Mouse (Mus musculus) neural tube, embryonic 14.5 days (tissue): Measurements from ENCODE around the gene Dtx4. TPM values are rescaled to one million over a fixed set of nuclear protein-coding genes. Genes with fewer than 3 reads are reported as not detected.
"Not testable (repeated sequence)": the region's sequence is repeated elsewhere in the genome, so short reads cannot be mapped to it uniquely, and the experiment has no call there.

ENCODE experiments used
- ATAC-seq: fragments of 200-750 bp; cut with Nextera tagmentation; 2 replicates; pipeline ENCODE4 v1.8.0; 2017; ENCODE audit warnings: low read depth, mild to moderate bottlenecking, moderate TSS enrichment, moderate library complexity
- H3K27ac ChIP-seq: fragments of 300-500 bp; sonication (generic); 2 replicates; pipeline ENCODE4 v1.5.1; 2014; ENCODE audit warnings: low read depth, mild to moderate bottlenecking, control low read depth, low read length, moderate library complexity, mixed read lengths
- H3K27me3 ChIP-seq: fragments of 300-500 bp; sonication (generic); 2 replicates; pipeline ENCODE4 v1.6.1; 2014; ENCODE audit warnings: low read length; ENCODE audit not compliant: control insufficient read depth, insufficient read depth
- H3K36me3 ChIP-seq: fragments of 300-500 bp; sonication (generic); 2 replicates; pipeline ENCODE4 v1.6.1; 2014; ENCODE audit warnings: low read length, mixed read lengths; ENCODE audit not compliant: control insufficient read depth, insufficient read depth
- H3K4me1 ChIP-seq: fragments of 300-500 bp; sonication (generic); 2 replicates; pipeline ENCODE4 v1.6.1; 2014; ENCODE audit warnings: low read length; ENCODE audit not compliant: control insufficient read depth, insufficient read depth
- H3K4me2 ChIP-seq: fragments of 300-500 bp; sonication (generic); 2 replicates; pipeline ENCODE4 v1.6.1; 2014; ENCODE audit warnings: mild to moderate bottlenecking, low read depth, low read length, control low read depth
- H3K4me3 ChIP-seq: fragments of 300-500 bp; sonication (generic); 2 replicates; pipeline ENCODE4 v1.5.1; 2014; ENCODE audit warnings: low read depth, low read length, control low read depth, mixed read lengths
- H3K9ac ChIP-seq: fragments of 300-500 bp; sonication (generic); replicated peaks from 2 replicates; pipeline ENCODE4 v1.6.1; 2014; ENCODE audit warnings: low read depth, mild to moderate bottlenecking, control low read depth, low read length, mixed read lengths
- H3K9me3 ChIP-seq: fragments of 300-500 bp; sonication (generic); 2 replicates; pipeline ENCODE4 v1.6.1; 2016; ENCODE audit warnings: low read length; ENCODE audit not compliant: control insufficient read depth
- WGBS: fragments of 180-500 bp; shearing (Covaris S2); extraction: QIAGEN DNeasy Blood & Tissue Kit; methylation state at CpG from one replicate; pipeline ENCODE4 v1.1.7; 2014; 5-methylcytosine and 5-hydroxymethylcytosine counted together
- polyA plus RNA-seq: library from polyadenylated mRNA; unstranded; fragments of >200 nt; fragmentation: Nextera tagmentation; extraction: Ambion mirVana; gene quantifications from 2 replicates; pipeline ENCODE4 v1.2.1, GENCODE M21; 2014

Dtx4 gene
- polyA plus RNA-seq: 37.7 and 47.6 TPM in 2 replicates

DNA sequence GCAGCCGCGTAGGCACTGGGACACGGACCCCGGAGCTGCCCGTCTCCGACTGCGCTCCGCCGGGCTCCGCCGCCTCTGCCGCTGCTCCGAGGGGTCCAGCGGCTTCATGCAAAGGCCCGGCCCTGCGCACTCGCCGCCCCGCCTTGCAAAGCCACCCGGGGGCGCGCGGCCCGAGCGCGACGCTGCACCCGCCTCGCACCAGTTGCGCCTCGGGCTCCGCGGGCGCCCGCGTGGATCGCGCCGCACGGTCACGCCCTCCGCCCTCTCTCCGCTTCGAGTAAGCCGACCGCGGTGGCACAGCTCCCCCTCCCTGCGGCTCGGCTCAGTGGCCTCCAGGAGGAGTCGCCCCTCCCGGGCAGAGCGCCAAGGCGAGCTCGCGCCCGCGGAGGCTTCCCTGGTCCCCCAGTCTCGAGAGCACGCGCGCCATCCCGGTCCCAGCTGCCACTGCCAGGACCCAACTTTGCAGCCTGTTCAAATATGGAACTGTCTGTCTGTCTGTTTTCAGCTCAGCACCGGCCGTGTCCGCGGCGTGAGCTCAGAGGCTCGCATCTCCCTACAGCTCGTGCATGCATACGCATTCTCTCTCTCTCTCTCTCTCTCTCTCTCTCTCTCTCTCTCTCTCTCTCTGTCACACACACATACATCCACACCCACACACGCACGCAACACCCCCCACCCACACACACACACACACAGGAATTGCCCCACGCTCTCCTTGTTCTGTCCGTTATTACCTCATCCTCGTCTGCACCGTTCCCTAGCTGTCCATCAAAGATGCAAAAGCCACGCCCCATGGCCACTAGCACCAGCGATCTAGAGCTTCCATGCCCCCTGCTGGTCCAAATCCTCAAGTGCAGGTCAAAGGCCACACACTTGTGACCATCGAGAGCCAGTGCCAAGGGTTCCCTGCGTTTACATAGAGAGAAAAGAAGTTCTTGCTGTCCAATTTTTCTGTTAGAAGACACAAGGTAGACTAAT is at the start of gene Dtx4:
Gene Dtx4, minus strand, starts transcription at position 85 of the 978 bp plus-strand sequence.
- Histone ChIP-seq H3K4me3 (peak within 1 kb of the TSS; percentile 92), H3K9ac (peak within 1 kb of the TSS; percentile 95), H3K9me3 (no peaks in the 10 kb centered on the region), H3K4me1 (peaks cover 9% of the 10 kb centered on the region; the same call in 1 of the 2 replicates), H3K36me3 (no peaks in the 10 kb centered on the region), H3K27me3 (no peaks in the 10 kb centered on the region), H3K4me2 (peak within 1 kb of the TSS; percentile 70), H3K27ac (peak within 1 kb of the TSS; percentile 95)
- peak; percentile 93 for ATAC-seq
- under 1% methylated on average over 62 of the region's 80 CpGs for WGBS

DNA sequence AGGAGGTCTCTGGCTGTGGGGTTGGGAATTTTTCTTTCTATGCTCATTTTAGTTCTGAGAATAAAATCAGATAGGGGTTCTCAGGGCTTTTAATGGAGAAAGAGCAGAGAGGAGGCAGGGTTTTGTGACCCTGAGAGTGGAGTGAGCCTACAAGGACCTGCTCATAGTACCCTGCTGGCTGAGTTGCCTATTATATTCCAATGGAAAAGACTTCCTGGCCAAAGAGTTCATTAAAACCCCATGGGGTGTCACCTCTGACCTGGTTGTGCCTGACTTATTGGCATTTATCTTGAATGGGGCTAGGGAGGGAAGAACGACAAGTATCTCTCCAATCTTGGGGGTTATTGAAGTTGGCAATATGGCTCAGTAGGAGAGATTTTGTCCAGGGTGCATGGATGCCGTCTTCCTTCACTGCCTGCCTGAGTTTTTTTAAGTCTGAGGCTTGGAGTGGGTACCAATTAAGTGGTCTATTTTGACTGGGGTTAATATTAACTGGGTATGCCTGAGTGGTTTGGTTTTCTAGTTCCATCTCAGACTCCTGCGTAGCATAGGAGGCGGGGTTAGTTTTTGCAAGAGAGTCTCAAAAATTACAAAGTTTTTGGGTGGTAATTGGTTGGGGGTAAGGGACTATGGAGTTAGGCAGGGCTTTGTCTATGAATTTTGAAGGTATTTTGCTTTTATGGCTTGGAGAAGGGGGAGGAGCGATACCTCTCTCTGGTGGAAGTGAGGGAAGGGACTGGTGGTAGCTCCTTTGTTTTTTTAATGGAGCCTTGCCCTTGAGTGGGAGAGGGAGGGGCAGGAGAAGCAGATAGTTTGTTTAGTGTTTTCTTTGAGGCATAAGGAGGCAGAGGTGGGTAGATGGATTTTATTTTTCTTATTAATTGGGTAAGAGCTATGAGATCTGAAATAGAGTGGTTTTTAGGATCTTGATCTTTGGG is 49.0 kb upstream of the Dtx4 start:
- H3K9me3 ChIP-seq: no peaks in the 10 kb centered on the region
- H3K4me3 ChIP-seq: no peak overlapping the region
- no peaks in the 10 kb centered on the region for H3K36me3 ChIP-seq
- no peak overlapping the region for H3K4me2 ChIP-seq
- ATAC-seq: no peak
- no peak overlapping the region for H3K27ac ChIP-seq
- no peaks in the 10 kb centered on the region for H3K27me3 ChIP-seq
- no peaks in the 10 kb centered on the region for H3K4me1 ChIP-seq
- WGBS: 53% methylated on average over 5 of the region's 5 CpGs
- H3K9ac ChIP-seq: no peak overlapping the region

DNA sequence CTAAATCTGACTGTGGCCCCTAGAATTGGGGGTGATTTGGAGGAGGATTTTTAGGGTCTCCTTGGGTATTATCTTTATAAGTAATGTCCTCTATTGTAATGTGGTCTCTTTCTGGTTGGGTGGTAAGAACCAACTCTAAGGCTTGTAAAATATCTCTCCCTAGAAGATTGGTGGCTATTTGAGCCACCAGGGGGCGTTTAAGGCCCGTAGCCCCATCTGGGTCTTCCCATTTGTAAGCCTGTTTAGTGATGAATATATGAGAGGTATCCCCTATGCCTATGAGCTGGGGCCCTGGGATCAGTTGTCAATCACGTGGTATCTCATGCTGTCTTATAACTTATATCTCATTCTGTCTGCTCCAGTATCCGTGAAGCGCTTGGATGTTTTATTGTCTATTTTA is 47.9 kb upstream of the Dtx4 start:
- no peak overlapping the region for H3K4me2 ChIP-seq
- H3K9ac ChIP-seq: no peak overlapping the region
- no peaks in the 10 kb centered on the region for H3K27me3 ChIP-seq
- H3K9me3 ChIP-seq: no peaks in the 10 kb centered on the region
- no peaks in the 10 kb centered on the region for H3K4me1 ChIP-seq
- no peak for ATAC-seq
- no peak overlapping the region for H3K27ac ChIP-seq
- H3K4me3 ChIP-seq: no peak overlapping the region
- no peaks in the 10 kb centered on the region for H3K36me3 ChIP-seq
- WGBS: 84% methylated on average over 5 of the region's 5 CpGs

DNA sequence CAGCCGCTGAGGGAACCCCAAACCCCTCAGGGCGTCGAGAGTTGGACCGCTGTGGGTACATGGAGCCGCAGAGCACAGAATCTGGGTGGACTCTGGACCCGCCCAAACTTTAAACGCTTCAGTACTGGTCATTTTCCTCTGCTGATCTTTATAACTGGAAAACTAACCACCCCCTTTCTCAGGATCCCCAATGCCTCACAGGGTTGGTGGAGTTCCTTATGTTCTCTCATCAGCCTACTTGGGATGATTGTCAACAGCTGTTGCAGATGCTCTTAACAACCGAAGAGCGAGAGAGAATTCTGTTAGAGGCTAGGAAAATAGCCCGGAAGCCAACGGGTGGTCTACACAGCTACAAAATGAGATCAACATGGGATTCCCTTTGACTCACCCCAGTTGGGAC is 44.2 kb upstream of the Dtx4 start, which contains the start of gene Fam111a:
Gene Fam111a, plus strand, starts transcription at position 301 of the 400 bp plus-strand sequence.
- not testable (repeated sequence) for H3K36me3 ChIP-seq

DNA sequence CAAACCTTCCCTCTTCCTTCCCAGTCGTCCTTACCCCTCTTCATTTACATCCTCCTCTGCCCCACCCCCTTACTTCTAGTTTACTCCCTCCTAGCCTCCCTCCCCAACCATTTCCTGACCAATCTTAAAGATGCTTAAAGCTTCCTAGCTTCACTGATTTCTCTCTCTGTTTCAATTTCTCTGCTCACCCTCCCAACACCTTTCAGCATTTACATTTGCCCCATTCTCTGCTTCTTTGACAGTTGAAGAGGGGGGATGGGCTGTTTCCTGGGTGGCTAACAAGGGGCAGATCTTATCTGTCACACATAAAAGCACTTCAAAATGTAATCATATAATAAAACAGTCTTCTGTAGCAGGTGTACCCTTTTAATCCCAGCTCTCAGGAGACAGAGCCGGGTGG is 40.4 kb upstream of the Dtx4 start:
- Histone ChIP-seq H3K4me1 (no peaks in the 10 kb centered on the region), H3K4me3 (no peak overlapping the region), H3K9ac (no peak overlapping the region), H3K4me2 (no peak overlapping the region), H3K27ac (no peak overlapping the region), H3K36me3 (no peaks in the 10 kb centered on the region), H3K9me3 (no peaks in the 10 kb centered on the region), H3K27me3 (no peaks in the 10 kb centered on the region)
- no peak for ATAC-seq
- 27% methylated on average over 2 of the region's 2 CpGs for WGBS

More for the DNA sequence above, 44.2 kb upstream of the Dtx4 start, which contains the start of gene Fam111a:
- not testable (repeated sequence) for H3K27ac ChIP-seq, H3K4me2 ChIP-seq, H3K27me3 ChIP-seq, ATAC-seq, H3K4me3 ChIP-seq, H3K9ac ChIP-seq, H3K9me3 ChIP-seq, H3K4me1 ChIP-seq
- 94% methylated on average over 11 of the region's 11 CpGs for WGBS

DNA sequence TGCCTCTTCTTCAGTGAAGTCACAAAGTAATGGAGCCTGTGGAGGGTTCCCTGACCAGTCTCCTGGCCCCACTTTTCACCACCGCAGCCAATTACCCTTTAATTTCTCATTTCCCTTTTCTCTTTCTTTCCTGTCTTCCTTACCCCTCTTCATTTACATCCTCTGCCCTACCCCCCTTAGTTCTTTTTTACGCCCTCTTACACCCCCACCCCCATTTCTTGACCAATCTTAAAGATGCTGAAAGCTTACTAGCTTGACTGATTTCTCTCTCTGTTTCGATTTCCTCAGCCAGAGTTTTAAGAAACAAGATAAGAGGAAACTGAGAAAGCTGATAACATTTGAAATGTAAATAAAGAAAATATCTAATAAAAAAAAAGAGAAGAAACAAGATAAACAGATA is 39.5 kb upstream of the Dtx4 start:
- no peak for ATAC-seq
- no peaks in the 10 kb centered on the region for H3K36me3 ChIP-seq
- H3K27ac ChIP-seq: no peak overlapping the region
- H3K9me3 ChIP-seq: no peaks in the 10 kb centered on the region
- H3K9ac ChIP-seq: no peak overlapping the region
- H3K4me2 ChIP-seq: no peak overlapping the region
- no peaks in the 10 kb centered on the region for H3K27me3 ChIP-seq
- WGBS: 60% methylated on average over 3 of the region's 3 CpGs
- H3K4me1 ChIP-seq: no peaks in the 10 kb centered on the region
- no peak overlapping the region for H3K4me3 ChIP-seq

DNA sequence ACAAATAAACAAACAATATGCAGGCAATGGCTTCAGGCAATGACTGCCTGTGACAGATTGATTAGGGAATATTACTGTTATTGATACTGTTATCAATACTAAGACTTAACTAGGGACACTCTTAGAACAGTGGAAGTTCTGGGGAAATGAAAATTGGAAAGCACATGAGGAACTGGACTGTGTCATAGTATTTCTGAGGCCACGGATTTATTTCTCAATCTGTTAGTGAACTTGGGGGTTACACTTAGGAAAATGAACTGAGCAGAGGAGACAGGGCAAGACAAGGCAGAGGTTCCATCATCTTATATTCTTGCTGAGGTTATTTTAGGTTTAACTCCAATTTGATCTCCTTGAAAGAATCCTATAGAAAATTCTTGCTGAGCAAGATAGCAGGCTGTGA is 38.7 kb upstream of the Dtx4 start:
- 89% methylated on average over 1 of the region's 1 CpGs for WGBS
- ATAC-seq: no peak
- H3K4me1 ChIP-seq: no peaks in the 10 kb centered on the region
- H3K27me3 ChIP-seq: no peaks in the 10 kb centered on the region
- no peak overlapping the region for H3K4me2 ChIP-seq
- no peak overlapping the region for H3K27ac ChIP-seq
- no peak overlapping the region for H3K9ac ChIP-seq
- no peak overlapping the region for H3K4me3 ChIP-seq
- no peaks in the 10 kb centered on the region for H3K36me3 ChIP-seq
- no peaks in the 10 kb centered on the region for H3K9me3 ChIP-seq

DNA sequence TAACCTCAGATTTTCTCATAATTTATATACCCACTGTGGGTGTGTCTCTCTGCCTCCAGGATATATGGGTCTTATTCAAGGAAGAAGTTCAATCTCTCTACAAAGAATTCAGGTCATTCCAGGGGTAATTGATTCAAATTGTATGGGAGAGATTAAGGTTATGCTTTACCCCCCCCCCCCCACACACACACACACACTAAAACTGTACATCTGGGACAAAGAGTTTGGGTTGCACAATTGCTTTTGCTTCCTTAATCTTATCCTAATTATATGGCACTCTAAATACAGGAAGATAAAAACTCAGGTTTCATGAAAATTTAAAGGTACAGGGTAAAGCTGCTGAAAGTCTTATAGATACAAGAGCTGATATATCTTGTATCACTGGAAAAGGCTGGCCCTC is 35.9 kb upstream of the Dtx4 start:
- Histone ChIP-seq H3K9me3 (no peaks in the 10 kb centered on the region), H3K4me1 (no peaks in the 10 kb centered on the region), H3K4me3 (no peak overlapping the region), H3K9ac (no peak overlapping the region), H3K27me3 (no peaks in the 10 kb centered on the region), H3K27ac (no peak overlapping the region), H3K4me2 (no peak overlapping the region), H3K36me3 (no peaks in the 10 kb centered on the region)
- ATAC-seq: no peak
